Mouse (Mus musculus) C2C12 (cell line): Measurements from ENCODE around the gene Pawr. TPM values are rescaled to one million over a fixed set of nuclear protein-coding genes. Genes with fewer than 3 reads are reported as not detected.
A peak's percentile ranks its signal among the peaks of the same experiment; 100 is the strongest.

ENCODE experiments used
- H3K27me3 ChIP-seq: one replicate; pipeline ENCODE4 v1.6.1; 2011; ENCODE audit not compliant: control insufficient read depth, insufficient read depth, insufficient read length
- H3K36me3 ChIP-seq: one replicate; pipeline ENCODE4 v1.6.1; 2011; ENCODE audit not compliant: control insufficient read depth, insufficient read depth
- H3K4me3 ChIP-seq: one replicate; pipeline ENCODE4 v1.5.1; 2011; ENCODE audit warnings: mild to moderate bottlenecking, control low read depth; ENCODE audit not compliant: poor library complexity, insufficient read depth, severe bottlenecking
- H3K79me2 ChIP-seq: one replicate; pipeline ENCODE4 v1.6.1; 2011; ENCODE audit not compliant: control insufficient read depth, insufficient read depth
- H3K79me3 ChIP-seq: one replicate; pipeline ENCODE4 v1.6.1; 2011; ENCODE audit warnings: low read depth, control low read depth
- H3ac ChIP-seq: one replicate; pipeline ENCODE3; 2011; ENCODE audit warnings: low read depth; ENCODE audit not compliant: control insufficient read depth, insufficient read length
- CEBPB ChIP-seq: IDR thresholded peaks from one replicate; pipeline ENCODE4 v1.6.1; 2011; ENCODE audit warnings: low read depth, mild to moderate bottlenecking, control low read depth, moderate library complexity
- CTCF ChIP-seq: IDR thresholded peaks from one replicate; pipeline ENCODE4 v1.5.1; 2011; ENCODE audit not compliant: control insufficient read depth, insufficient read depth, insufficient read length
- FOSL1 ChIP-seq: IDR thresholded peaks from one replicate; pipeline ENCODE4 v1.8.0; 2011; ENCODE audit warnings: mild to moderate bottlenecking, low read length; ENCODE audit not compliant: poor library complexity, insufficient read depth, severe bottlenecking
- MAX ChIP-seq: IDR thresholded peaks from one replicate; pipeline ENCODE4 v1.6.1; 2011; ENCODE audit warnings: mild to moderate bottlenecking, control low read depth
- MYOD1 ChIP-seq: IDR thresholded peaks from one replicate; pipeline ENCODE4 v1.6.1; 2011; ENCODE audit warnings: low read depth; ENCODE audit not compliant: control insufficient read depth, insufficient read length
- MYOG ChIP-seq: IDR thresholded peaks from one replicate; pipeline ENCODE4 v1.6.1; 2011; ENCODE audit not compliant: control insufficient read depth, insufficient read length; ENCODE audit errors: extremely low read depth
- USF1 ChIP-seq: IDR thresholded peaks from one replicate; pipeline ENCODE4 v1.6.1; 2011; ENCODE audit warnings: low read depth, mild to moderate bottlenecking, control low read depth, moderate library complexity
- polyA plus RNA-seq: library from polyadenylated mRNA; unstranded; fragments of >200 nt; fragmentation: generic; extraction: Trizol; gene quantifications from one replicate; pipeline ENCODE4 v1.2.1, GENCODE M21; 2012; ENCODE audit warnings: missing spikeins

Pawr gene
- polyA plus RNA-seq, 1 experiment, result 4.2 TPM

- TF ChIP-seq CEBPB (no peak), MAX (no peak), USF1 (no peak), MYOG (no peak), MYOD1 (no peak), FOSL1 (no peak), CTCF (no peak)
- Histone ChIP-seq H3K4me3 (no peak overlapping the region), H3K36me3 (peaks cover 3% of the 10 kb centered on the region)
Observed at GRCm38 (mm10) chr10:108286658-108287437, 45.1 kb upstream of the Pawr start.

GRCm38 (mm10) chr10:108287438-108287801 is 44.5 kb upstream of the Pawr start:
- TF ChIP-seq MYOD1 (no peak), MAX (no peak), CEBPB (no peak), CTCF (no peak), MYOG (no peak), FOSL1 (no peak), USF1 (no peak)
- no peaks in the 10 kb centered on the region for H3K27me3 ChIP-seq
- H3K79me2 ChIP-seq, result no peaks in the 10 kb centered on the region
- H3ac ChIP-seq, result no peak overlapping the region
- no peak overlapping the region for H3K4me3 ChIP-seq
- H3K36me3 ChIP-seq, result peaks cover 3% of the 10 kb centered on the region
- no peaks in the 10 kb centered on the region for H3K79me3 ChIP-seq

More at GRCm38 (mm10) chr10:108286658-108287437, 45.1 kb upstream of the Pawr start:
- Histone ChIP-seq H3K79me2 (no peaks in the 10 kb centered on the region), H3K27me3 (no peaks in the 10 kb centered on the region), H3ac (no peak overlapping the region), H3K79me3 (no peaks in the 10 kb centered on the region)

GRCm38 (mm10) chr10:108290046-108290445 is 41.9 kb upstream of the Pawr start:
- no peaks in the 10 kb centered on the region for H3K36me3 ChIP-seq
- H3K27me3 ChIP-seq, result no peaks in the 10 kb centered on the region
- H3K79me2 ChIP-seq, result no peaks in the 10 kb centered on the region
- TF ChIP-seq MAX, result no peak
- TF ChIP-seq CEBPB, result no peak
- TF ChIP-seq USF1, result no peak
- TF ChIP-seq FOSL1, result no peak
- TF ChIP-seq CTCF, result no peak
- H3K79me3 ChIP-seq, result no peaks in the 10 kb centered on the region
- H3K4me3 ChIP-seq, result no peak overlapping the region
- H3ac ChIP-seq, result no peak overlapping the region

GRCm38 (mm10) chr10:108291688-108292471 is 40.0 kb upstream of the Pawr start:
- H3K4me3 ChIP-seq, result no peak overlapping the region
- no peak for TF ChIP-seq CEBPB
- TF ChIP-seq MYOG, result no peak
- peak; percentile 83 for TF ChIP-seq MYOD1
- TF ChIP-seq MAX, result no peak
- TF ChIP-seq USF1, result peak; percentile 69
- peak; percentile 34 for TF ChIP-seq FOSL1
- no peak for TF ChIP-seq CTCF

GRCm38 (mm10) chr10:108292651-108293050 is 39.3 kb upstream of the Pawr start:
- TF ChIP-seq USF1 (no peak), CTCF (no peak), FOSL1 (no peak), MAX (no peak), CEBPB (no peak), MYOG (no peak)
- no peaks in the 10 kb centered on the region for H3K79me3 ChIP-seq
- H3K27me3 ChIP-seq, result no peaks in the 10 kb centered on the region
- H3ac ChIP-seq, result no peak overlapping the region
- H3K36me3 ChIP-seq, result no peaks in the 10 kb centered on the region
- H3K79me2 ChIP-seq, result no peaks in the 10 kb centered on the region
- H3K4me3 ChIP-seq, result no peak overlapping the region

More at GRCm38 (mm10) chr10:108291688-108292471, 40.0 kb upstream of the Pawr start:
- Histone ChIP-seq H3ac (no peak overlapping the region), H3K27me3 (no peaks in the 10 kb centered on the region), H3K79me2 (no peaks in the 10 kb centered on the region), H3K36me3 (no peaks in the 10 kb centered on the region), H3K79me3 (no peaks in the 10 kb centered on the region)
